Mouse (Mus musculus) lung, adult 2 months (tissue): ENCODE data around the gene Hist2h2be.
A peak's percentile ranks its signal among the peaks of the same experiment; 100 is the strongest.
"Not testable (repeated sequence)": the region's sequence is repeated elsewhere in the genome, so short reads cannot be mapped to it uniquely, and the experiment has no call there.

ENCODE experiments used
- CTCF ChIP-seq: fragments of 200-500 bp; IDR thresholded peaks from 2 replicates; pipeline ENCODE4 v1.5.1; 2011; ENCODE audit warnings: mild to moderate bottlenecking, low read length, control low read depth; ENCODE audit not compliant: insufficient read depth
- POLR2A ChIP-seq: fragments of 200-500 bp; IDR thresholded peaks from 2 replicates; pipeline ENCODE4 v1.6.1; 2011; ENCODE audit warnings: low read depth, mild to moderate bottlenecking, control low read depth, low read length, borderline replicate concordance; ENCODE audit errors: extremely low read depth

DNA sequence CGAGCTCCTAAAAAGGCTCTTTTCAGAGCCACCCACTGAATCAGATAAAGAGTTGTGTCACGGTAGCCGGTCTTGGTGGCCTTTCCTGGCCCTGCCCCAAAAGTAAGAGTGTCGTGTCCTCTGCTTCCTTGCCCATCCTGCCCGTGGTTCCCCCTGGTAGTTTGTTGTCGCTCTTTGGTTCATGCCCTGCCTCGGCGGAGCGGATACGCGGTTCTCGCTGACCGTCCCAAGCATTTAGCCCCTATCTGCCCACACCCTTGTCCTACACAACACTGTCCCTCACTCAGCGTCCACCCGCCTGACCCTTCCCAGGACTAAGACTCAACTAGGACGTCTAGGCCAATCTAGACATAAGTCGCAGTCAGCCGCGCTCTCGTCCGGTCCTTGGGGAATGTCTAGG lies 25.1 kb downstream of the Hist2h2be start:
- TF ChIP-seq POLR2A, result peak; percentile 28; the same call in 1 of the 2 replicates
- not testable (repeated sequence) for TF ChIP-seq CTCF
